Mouse (Mus musculus): ENCODE results near the gene Angptl2. TPM values are rescaled to one million over a fixed set of nuclear protein-coding genes. Genes with fewer than 3 reads are reported as not detected.
A peak's percentile ranks its signal among the peaks of the same experiment; 100 is the strongest.

Gene Angptl2
- polyA plus RNA-seq, 1 experiment from 2014 or later: 59.5 TPM

DNA sequence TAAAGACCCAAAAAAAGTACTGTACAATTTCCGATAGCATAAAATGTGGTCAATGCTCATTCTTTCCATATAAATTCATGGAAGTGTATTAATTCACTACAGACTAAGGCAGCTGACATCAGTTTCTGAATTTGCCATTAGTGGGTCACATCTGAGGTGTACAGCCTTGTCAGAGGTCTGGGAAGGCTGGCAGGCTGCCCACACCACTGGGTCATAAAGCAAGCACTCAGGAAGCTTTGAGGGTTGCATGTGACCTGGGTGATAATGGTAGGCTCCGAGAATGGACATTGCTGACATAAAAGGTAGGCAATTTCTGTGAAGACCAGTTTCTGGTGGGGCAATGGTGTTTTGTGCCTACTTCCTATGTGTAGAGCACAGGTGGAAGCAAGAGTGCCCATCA lies 28.0 kb upstream of the Angptl2 start:
- WGBS: 84% methylated on average over 2 of the region's 2 CpGs
- no peak overlapping the region for H3K4me3 ChIP-seq (replicated peaks; ENCODE audit: low read length)
- H3K4me1 ChIP-seq (ENCODE audit: control insufficient read depth, insufficient read depth, low read length): peaks cover 5% of the 10 kb centered on the region
- H3K36me3 ChIP-seq (ENCODE audit: control insufficient read depth, insufficient read depth, low read length): no peaks in the 10 kb centered on the region
- no peak overlapping the region for H3K9ac ChIP-seq (ENCODE audit: low read length)
- no peak for ATAC-seq (ENCODE audit: insufficient read depth, low FRiP score)
- H3K9me3 ChIP-seq (replicated peaks; ENCODE audit: control insufficient read depth, low read length): no peaks in the 10 kb centered on the region
- no peak overlapping the region for H3K27ac ChIP-seq (ENCODE audit: low read length)
- no peak overlapping the region for H3K4me2 ChIP-seq (ENCODE audit: low read depth, low read length)
- no peaks in the 10 kb centered on the region for H3K27me3 ChIP-seq (ENCODE audit: control insufficient read depth, insufficient read depth, low read length)

DNA sequence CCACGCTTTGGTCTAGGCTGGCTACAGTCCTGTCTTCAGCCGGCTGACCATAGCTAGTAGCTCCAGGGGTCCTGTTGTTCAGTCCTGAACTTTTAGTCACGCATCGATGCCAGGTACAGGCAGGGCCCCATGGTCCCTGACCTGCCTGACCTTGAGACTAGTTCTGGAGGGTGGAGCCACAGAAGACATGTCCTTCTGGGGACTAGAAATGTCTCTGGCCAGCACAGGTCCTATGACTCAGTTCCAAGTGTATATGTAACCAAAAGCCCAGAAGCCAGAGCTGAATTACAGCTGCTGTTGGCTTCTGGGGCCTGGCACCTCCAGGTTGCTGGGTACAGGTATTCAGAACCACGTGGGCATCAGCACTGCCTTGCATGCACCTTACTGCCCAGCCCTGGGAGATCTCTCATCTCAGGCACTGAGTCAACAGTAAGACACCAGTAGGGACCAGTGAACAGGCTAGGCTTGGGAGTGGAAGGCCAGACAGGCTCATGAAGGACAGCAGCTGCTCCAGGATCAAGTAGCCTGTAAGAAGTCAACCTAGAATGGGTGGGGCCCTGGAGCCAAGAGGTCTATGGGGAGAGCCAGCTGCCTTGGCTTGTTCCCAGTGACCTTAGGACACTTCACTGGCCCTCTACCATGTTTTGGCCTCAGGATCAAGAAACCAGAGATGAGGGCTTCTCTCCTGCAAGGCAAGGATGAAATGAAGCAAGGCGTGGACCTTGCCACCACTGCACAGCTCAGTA lies 26.8 kb upstream of the Angptl2 start:
- ATAC-seq (ENCODE audit: insufficient read depth, low FRiP score): no peak

DNA sequence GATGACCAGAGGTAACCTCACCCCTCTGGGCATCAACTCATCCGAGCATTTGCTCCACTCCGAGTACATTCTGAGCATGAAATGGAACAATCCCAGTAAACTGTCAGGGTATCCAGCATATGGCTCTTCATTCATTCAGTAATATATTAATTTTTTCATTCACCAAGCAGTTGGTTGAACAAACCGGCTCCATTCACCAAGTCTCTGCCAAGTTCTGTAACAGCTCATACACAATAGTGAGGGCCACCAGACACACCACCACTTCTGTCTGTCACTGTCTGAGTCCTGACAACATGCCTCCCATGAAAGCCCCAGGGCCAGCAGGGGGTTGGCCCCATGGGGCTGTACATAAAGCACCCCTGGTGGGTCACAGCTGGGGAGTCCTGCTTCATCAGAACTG lies 25.9 kb upstream of the Angptl2 start:
- Histone ChIP-seq H3K9ac (ENCODE audit: low read length) (no peak overlapping the region), H3K9me3 (replicated peaks; ENCODE audit: control insufficient read depth, low read length) (no peaks in the 10 kb centered on the region), H3K4me3 (replicated peaks; ENCODE audit: low read length) (no peak overlapping the region), H3K36me3 (ENCODE audit: control insufficient read depth, insufficient read depth, low read length) (no peaks in the 10 kb centered on the region), H3K27me3 (ENCODE audit: control insufficient read depth, insufficient read depth, low read length) (no peaks in the 10 kb centered on the region), H3K4me2 (ENCODE audit: low read depth, low read length) (no peak overlapping the region), H3K27ac (ENCODE audit: low read length) (no peak overlapping the region), H3K4me1 (ENCODE audit: control insufficient read depth, insufficient read depth, low read length) (peaks cover 5% of the 10 kb centered on the region)
- 85% methylated on average over 3 of the region's 3 CpGs for WGBS
- ATAC-seq (ENCODE audit: insufficient read depth, low FRiP score): no peak

More for the DNA sequence above, 26.8 kb upstream of the Angptl2 start:
- WGBS: 92% methylated on average over 6 of the region's 6 CpGs
- Histone ChIP-seq H3K27me3 (ENCODE audit: control insufficient read depth, insufficient read depth, low read length) (no peaks in the 10 kb centered on the region), H3K4me1 (ENCODE audit: control insufficient read depth, insufficient read depth, low read length) (peaks cover 5% of the 10 kb centered on the region), H3K9me3 (replicated peaks; ENCODE audit: control insufficient read depth, low read length) (no peaks in the 10 kb centered on the region), H3K4me2 (ENCODE audit: low read depth, low read length) (no peak overlapping the region), H3K9ac (ENCODE audit: low read length) (no peak overlapping the region), H3K27ac (ENCODE audit: low read length) (no peak overlapping the region), H3K4me3 (replicated peaks; ENCODE audit: low read length) (no peak overlapping the region), H3K36me3 (ENCODE audit: control insufficient read depth, insufficient read depth, low read length) (no peaks in the 10 kb centered on the region)

DNA sequence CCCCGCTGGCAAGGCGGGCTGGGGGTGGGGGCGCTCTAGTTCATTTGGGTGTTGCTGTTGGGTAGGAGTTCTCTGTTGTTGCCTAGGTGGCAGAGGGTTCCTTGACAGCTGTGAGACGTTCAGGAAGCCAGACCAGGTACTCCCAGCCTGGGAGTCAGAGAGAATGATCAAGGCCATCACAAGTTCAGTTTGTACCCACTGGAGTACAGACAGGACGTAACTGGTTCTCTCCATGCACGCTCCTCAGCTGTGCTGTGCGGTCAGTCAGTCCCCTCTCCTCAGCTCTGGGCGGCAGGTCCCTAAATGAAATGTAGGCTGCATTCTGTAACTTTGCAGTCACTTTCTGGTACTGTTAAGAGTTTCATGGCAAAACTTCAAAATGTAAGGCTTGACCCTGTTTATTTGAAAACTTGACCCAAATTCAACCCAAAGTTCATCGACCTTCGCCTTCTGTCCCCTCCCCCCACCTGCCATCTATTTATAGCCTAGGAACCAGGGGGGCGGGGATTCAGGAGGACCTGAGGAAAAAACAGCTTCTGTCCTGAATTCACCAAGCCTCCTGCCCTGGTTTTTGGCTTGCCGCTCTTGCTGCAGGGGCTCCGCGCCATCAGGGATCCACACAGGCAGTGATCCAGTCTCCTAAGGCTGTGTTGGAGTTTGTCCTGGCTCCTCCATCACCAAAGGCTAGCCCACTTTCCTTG lies 15.4 kb upstream of the Angptl2 start:
- Histone ChIP-seq H3K4me2 (ENCODE audit: low read depth, low read length) (no peak overlapping the region), H3K4me3 (replicated peaks; ENCODE audit: low read length) (no peak overlapping the region), H3K4me1 (ENCODE audit: control insufficient read depth, insufficient read depth, low read length) (peaks cover 9% of the 10 kb centered on the region), H3K27ac (ENCODE audit: low read length) (no peak overlapping the region), H3K36me3 (ENCODE audit: control insufficient read depth, insufficient read depth, low read length) (no peaks in the 10 kb centered on the region), H3K27me3 (ENCODE audit: control insufficient read depth, insufficient read depth, low read length) (no peaks in the 10 kb centered on the region), H3K9me3 (replicated peaks; ENCODE audit: control insufficient read depth, low read length) (no peaks in the 10 kb centered on the region), H3K9ac (ENCODE audit: low read length) (no peak overlapping the region)
- ATAC-seq (ENCODE audit: insufficient read depth, low FRiP score): peak; percentile 43; the same call in 1 of the 2 replicates
- 69% methylated on average over 14 of the region's 14 CpGs for WGBS

DNA sequence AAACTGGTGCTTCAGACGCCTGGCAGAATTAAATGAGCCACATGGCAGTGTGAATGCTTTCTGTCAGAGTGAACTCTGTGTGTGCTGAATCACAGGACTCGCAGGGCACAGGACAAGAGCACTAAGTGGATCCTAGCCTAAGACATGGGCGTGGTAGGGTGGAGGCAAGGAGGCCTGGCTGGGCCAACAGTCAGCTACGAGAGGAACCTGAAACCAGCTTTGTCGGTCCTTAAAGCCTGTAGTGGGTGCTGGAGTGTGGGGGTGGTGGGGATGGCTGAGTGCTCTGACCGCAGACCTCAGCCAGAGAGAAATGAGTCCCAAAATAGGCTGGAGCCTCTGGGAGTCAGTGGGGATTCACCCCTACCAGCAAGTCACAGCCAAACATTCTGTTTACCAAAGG lies 12.6 kb upstream of the Angptl2 start:
- H3K4me1 ChIP-seq (ENCODE audit: control insufficient read depth, insufficient read depth, low read length): peaks cover 26% of the 10 kb centered on the region
- 41% methylated on average over 6 of the region's 6 CpGs for WGBS
- H3K4me3 ChIP-seq (replicated peaks; ENCODE audit: low read length): no peak overlapping the region
- H3K9ac ChIP-seq (ENCODE audit: low read length): no peak overlapping the region
- H3K4me2 ChIP-seq (ENCODE audit: low read depth, low read length): no peak overlapping the region
- no peak for ATAC-seq (ENCODE audit: insufficient read depth, low FRiP score)
- H3K36me3 ChIP-seq (ENCODE audit: control insufficient read depth, insufficient read depth, low read length): no peaks in the 10 kb centered on the region
- no peaks in the 10 kb centered on the region for H3K27me3 ChIP-seq (ENCODE audit: control insufficient read depth, insufficient read depth, low read length)
- no peak overlapping the region for H3K27ac ChIP-seq (ENCODE audit: low read length)
- no peaks in the 10 kb centered on the region for H3K9me3 ChIP-seq (replicated peaks; ENCODE audit: control insufficient read depth, low read length)

DNA sequence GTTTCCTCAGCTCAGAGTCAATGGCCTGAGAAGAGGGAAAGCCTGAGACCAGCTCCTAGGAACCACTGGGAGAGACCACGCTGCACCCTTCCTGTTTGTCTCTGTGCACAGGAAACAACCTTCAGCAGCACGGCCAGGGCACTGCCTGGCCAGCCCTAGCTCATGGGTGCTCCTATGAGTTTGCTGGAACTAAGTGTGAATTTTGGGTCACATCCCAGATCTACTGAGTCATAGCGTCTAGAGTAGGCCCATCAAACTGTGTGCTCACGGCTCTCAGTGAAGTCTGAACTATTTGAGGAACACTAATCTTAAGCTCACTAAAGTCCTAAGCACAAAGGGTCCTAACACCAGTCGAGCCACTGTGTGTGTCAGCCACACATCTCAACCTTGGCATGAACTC lies 10.9 kb upstream of the Angptl2 start:
- no peak overlapping the region for H3K4me2 ChIP-seq (ENCODE audit: low read depth, low read length)
- no peak for ATAC-seq (ENCODE audit: insufficient read depth, low FRiP score)
- H3K9ac ChIP-seq (ENCODE audit: low read length): no peak overlapping the region
- no peaks in the 10 kb centered on the region for H3K9me3 ChIP-seq (replicated peaks; ENCODE audit: control insufficient read depth, low read length)
- H3K4me3 ChIP-seq (replicated peaks; ENCODE audit: low read length): no peak overlapping the region
- peaks cover 26% of the 10 kb centered on the region for H3K4me1 ChIP-seq (ENCODE audit: control insufficient read depth, insufficient read depth, low read length)
- H3K27ac ChIP-seq (ENCODE audit: low read length): no peak overlapping the region
- WGBS: 70% methylated on average over 5 of the region's 5 CpGs
- H3K27me3 ChIP-seq (ENCODE audit: control insufficient read depth, insufficient read depth, low read length): no peaks in the 10 kb centered on the region
- H3K36me3 ChIP-seq (ENCODE audit: control insufficient read depth, insufficient read depth, low read length): no peaks in the 10 kb centered on the region

DNA sequence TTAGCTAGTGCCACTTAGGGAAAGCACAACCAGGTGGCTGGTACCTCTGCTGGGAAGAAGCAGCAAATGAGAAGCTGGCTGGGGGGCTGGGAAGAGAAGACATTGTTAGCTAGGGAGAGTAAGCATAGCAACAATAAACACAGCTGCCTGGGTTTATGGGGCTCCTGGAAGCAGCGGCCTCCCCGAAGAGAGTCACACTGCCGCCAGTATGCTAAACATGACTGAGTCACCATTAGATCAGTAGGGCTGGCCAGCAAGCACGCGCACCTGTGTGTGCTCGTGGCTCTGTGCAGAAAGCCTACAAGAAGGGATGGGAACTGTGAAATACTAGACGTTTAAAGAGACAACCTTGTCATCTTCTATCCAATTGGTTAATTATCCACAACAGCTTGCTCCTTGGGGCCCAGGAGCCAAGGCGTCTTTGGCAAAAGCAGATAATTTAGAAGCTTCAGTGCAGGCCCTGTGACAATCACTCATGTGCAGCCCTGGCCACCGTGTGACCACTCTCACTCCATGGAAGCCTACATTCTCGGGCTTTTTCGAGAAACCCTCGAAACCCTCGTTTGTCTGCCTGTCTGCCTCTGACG lies 9.8 kb upstream of the Angptl2 start:
- peaks cover 26% of the 10 kb centered on the region for H3K4me1 ChIP-seq (ENCODE audit: control insufficient read depth, insufficient read depth, low read length)
- H3K27ac ChIP-seq (ENCODE audit: low read length): no peak overlapping the region
- no peaks in the 10 kb centered on the region for H3K27me3 ChIP-seq (ENCODE audit: control insufficient read depth, insufficient read depth, low read length)
- 38% methylated on average over 14 of the region's 14 CpGs for WGBS
- H3K4me3 ChIP-seq (replicated peaks; ENCODE audit: low read length): no peak overlapping the region
- H3K4me2 ChIP-seq (ENCODE audit: low read depth, low read length): no peak overlapping the region
- no peaks in the 10 kb centered on the region for H3K9me3 ChIP-seq (replicated peaks; ENCODE audit: control insufficient read depth, low read length)
- no peaks in the 10 kb centered on the region for H3K36me3 ChIP-seq (ENCODE audit: control insufficient read depth, insufficient read depth, low read length)
- ATAC-seq (ENCODE audit: insufficient read depth, low FRiP score): peak; percentile 26; the same call in 1 of the 2 replicates
- H3K9ac ChIP-seq (ENCODE audit: low read length): no peak overlapping the region

DNA sequence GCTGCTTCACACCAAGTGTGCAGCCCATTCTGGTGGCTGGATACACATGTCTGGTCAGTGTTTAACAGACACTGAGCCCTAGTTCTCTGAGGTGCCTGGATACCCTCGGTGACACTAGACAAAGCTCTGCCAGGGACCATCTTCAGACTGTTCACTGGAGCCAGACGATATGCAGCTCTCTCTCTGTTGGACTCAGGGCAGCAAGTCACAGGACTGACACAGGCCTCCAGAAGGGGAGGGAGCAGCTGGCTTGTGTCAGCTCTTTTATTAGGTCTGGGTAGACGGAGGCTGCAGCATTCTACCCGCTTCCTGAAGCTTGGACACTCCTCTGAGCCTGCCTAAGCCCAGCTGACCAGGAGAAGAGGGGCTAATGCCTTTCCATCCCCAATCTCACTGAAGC lies 8.8 kb upstream of the Angptl2 start:
- ATAC-seq (ENCODE audit: insufficient read depth, low FRiP score): no peak
- WGBS: 25% methylated on average over 4 of the region's 4 CpGs

DNA sequence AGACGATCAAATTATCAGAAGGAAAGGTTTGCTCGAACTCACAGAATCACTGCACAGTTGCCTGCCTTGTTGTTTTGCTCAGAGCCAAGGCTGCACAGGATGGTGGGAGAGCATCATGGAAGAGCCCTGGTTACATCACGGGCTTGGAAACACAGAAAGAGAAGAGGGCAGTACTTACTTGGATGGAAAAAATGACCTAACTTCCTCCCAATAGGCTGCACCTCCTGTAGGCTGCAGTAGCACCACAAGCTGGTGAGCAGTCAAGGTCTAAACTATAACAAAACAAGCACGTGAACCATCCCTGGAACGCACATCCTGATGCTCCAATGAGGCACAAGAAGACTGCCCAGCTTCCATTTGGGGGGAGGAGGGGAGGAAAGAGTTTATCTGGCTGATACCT lies 7.7 kb upstream of the Angptl2 start:
- no peak overlapping the region for H3K9ac ChIP-seq (ENCODE audit: low read length)
- H3K4me3 ChIP-seq (replicated peaks; ENCODE audit: low read length): no peak overlapping the region
- H3K9me3 ChIP-seq (replicated peaks; ENCODE audit: control insufficient read depth, low read length): no peaks in the 10 kb centered on the region
- WGBS: 77% methylated on average over 5 of the region's 5 CpGs
- no peaks in the 10 kb centered on the region for H3K27me3 ChIP-seq (ENCODE audit: control insufficient read depth, insufficient read depth, low read length)
- no peak for ATAC-seq (ENCODE audit: insufficient read depth, low FRiP score)
- no peak overlapping the region for H3K27ac ChIP-seq (ENCODE audit: low read length)
- H3K4me1 ChIP-seq (ENCODE audit: control insufficient read depth, insufficient read depth, low read length): peaks cover 26% of the 10 kb centered on the region
- H3K4me2 ChIP-seq (ENCODE audit: low read depth, low read length): no peak overlapping the region
- no peaks in the 10 kb centered on the region for H3K36me3 ChIP-seq (ENCODE audit: control insufficient read depth, insufficient read depth, low read length)

More for the DNA sequence above, 8.8 kb upstream of the Angptl2 start:
- Histone ChIP-seq H3K9ac (ENCODE audit: low read length) (no peak overlapping the region), H3K4me3 (replicated peaks; ENCODE audit: low read length) (no peak overlapping the region), H3K36me3 (ENCODE audit: control insufficient read depth, insufficient read depth, low read length) (no peaks in the 10 kb centered on the region), H3K4me1 (ENCODE audit: control insufficient read depth, insufficient read depth, low read length) (peaks cover 26% of the 10 kb centered on the region), H3K9me3 (replicated peaks; ENCODE audit: control insufficient read depth, low read length) (no peaks in the 10 kb centered on the region), H3K27me3 (ENCODE audit: control insufficient read depth, insufficient read depth, low read length) (no peaks in the 10 kb centered on the region), H3K27ac (ENCODE audit: low read length) (peak overlapping the region; percentile 52; the same call in 1 of the 2 replicates), H3K4me2 (ENCODE audit: low read depth, low read length) (no peak overlapping the region)
